Mouse (Mus musculus) limb, embryonic 14.5 days (tissue): ENCODE measurements around the gene Bcl11a. TPM values are rescaled to one million over a fixed set of nuclear protein-coding genes. Genes with fewer than 3 reads are reported as not detected.

Experiments used
- ATAC-seq: fragments of 200-750 bp; cut with Nextera tagmentation; 2 replicates; pipeline ENCODE4 v1.8.0; 2017; ENCODE audit warnings: low read depth, moderate number of reproducible peaks, moderate TSS enrichment; ENCODE audit not compliant: low FRiP score
- DNase-seq: peaks from one replicate; pipeline ENCODE4 v3.0.0-alpha.2; 2015; ENCODE audit warnings: low spot score
- H3K27ac ChIP-seq: fragments of 300-500 bp; sonication (generic); replicated peaks from 2 replicates; pipeline ENCODE4 v1.5.1; 2014; ENCODE audit warnings: low read depth, mild to moderate bottlenecking, low read length, moderate library complexity, mixed read lengths
- H3K27me3 ChIP-seq: fragments of 300-500 bp; sonication (generic); 2 replicates; pipeline ENCODE4 v1.6.1; 2014; ENCODE audit warnings: low read length, mixed read lengths; ENCODE audit not compliant: control insufficient read depth, insufficient read depth
- H3K36me3 ChIP-seq: fragments of 300-500 bp; sonication (generic); 2 replicates; pipeline ENCODE4 v1.6.1; 2014; ENCODE audit warnings: mild to moderate bottlenecking, low read length, moderate library complexity, mixed read lengths; ENCODE audit not compliant: control insufficient read depth, insufficient read depth
- H3K4me1 ChIP-seq: fragments of 300-500 bp; sonication (generic); 2 replicates; pipeline ENCODE4 v1.6.1; 2014; ENCODE audit warnings: antibody characterized with exemption, low read length, mixed read lengths; ENCODE audit not compliant: control insufficient read depth, insufficient read depth
- H3K4me2 ChIP-seq: fragments of 300-500 bp; sonication (generic); replicated peaks from 2 replicates; pipeline ENCODE4 v1.6.1; 2014; ENCODE audit warnings: low read depth, mild to moderate bottlenecking, low read length, moderate library complexity; ENCODE audit not compliant: severe bottlenecking
- H3K4me3 ChIP-seq: fragments of 300-500 bp; sonication (generic); replicated peaks from 2 replicates; pipeline ENCODE4 v1.5.1; 2014; ENCODE audit warnings: low read length
- H3K9ac ChIP-seq: fragments of 300-500 bp; sonication (generic); 2 replicates; pipeline ENCODE4 v1.6.1; 2014; ENCODE audit warnings: mild to moderate bottlenecking, low read depth, low read length, moderate library complexity; ENCODE audit not compliant: severe bottlenecking
- H3K9me3 ChIP-seq: fragments of 300-500 bp; sonication (generic); 2 replicates; pipeline ENCODE4 v1.6.1; 2016; ENCODE audit warnings: low read length; ENCODE audit not compliant: control insufficient read depth
- POLR2A ChIP-seq: fragments of 200-500 bp; IDR thresholded peaks from 2 replicates; pipeline ENCODE4 v1.8.0; 2012; ENCODE audit warnings: inconsistent platforms, mild to moderate bottlenecking, moderate library complexity, borderline replicate concordance; ENCODE audit not compliant: insufficient read depth, insufficient read length; ENCODE audit errors: extremely low read depth
- WGBS: fragments of 180-500 bp; shearing (Covaris S2); extraction: QIAGEN DNeasy Blood & Tissue Kit; methylation state at CpG from one replicate; pipeline ENCODE4 v1.1.7; 2014; 5-methylcytosine and 5-hydroxymethylcytosine counted together
- polyA plus RNA-seq, 2 experiments: library from polyadenylated mRNA; depleted of rRNA in 1 of 2; stranded (reverse) in 1 of 2; unstranded in 1 of 2; fragments of >200 nt; fragmentation: Nextera tagmentation in 1 of 2; extraction: Ambion mirVana in 1 of 2; gene quantifications; 2 replicates each; pipeline versions ENCODE4 v1.2.1 to v1.2.3; 2012 to 2014

The Bcl11a gene
- polyA plus RNA-seq, 2 experiments, result 33.8 to 61.7 TPM

GRCm38 (mm10) chr11:24116041-24116440 is 38.2 kb downstream of the Bcl11a start:
- TF ChIP-seq POLR2A, result no peak
- WGBS, result 95% methylated on average over 2 of the region's 2 CpGs
- peaks cover 4% of the 10 kb centered on the region; the same call in 1 of the 2 replicates for H3K36me3 ChIP-seq
- H3K4me2 ChIP-seq, result no peak overlapping the region
- peaks cover 57% of the 10 kb centered on the region for H3K4me1 ChIP-seq
- no peaks in the 10 kb centered on the region for H3K9me3 ChIP-seq
- DNase-seq, result no peak
- no peak overlapping the region for H3K9ac ChIP-seq
- no peak overlapping the region for H3K27ac ChIP-seq
- ATAC-seq, result no peak
- no peak overlapping the region for H3K4me3 ChIP-seq
- no peaks in the 10 kb centered on the region for H3K27me3 ChIP-seq

- Histone ChIP-seq H3K9ac (no peak overlapping the region), H3K27ac (no peak overlapping the region), H3K4me1 (peaks cover 58% of the 10 kb centered on the region), H3K4me3 (no peak overlapping the region), H3K9me3 (no peaks in the 10 kb centered on the region), H3K36me3 (peaks cover 4% of the 10 kb centered on the region; the same call in 1 of the 2 replicates), H3K4me2 (no peak overlapping the region), H3K27me3 (no peaks in the 10 kb centered on the region)
- DNase-seq (no peak), ATAC-seq (no peak)
- no peak for TF ChIP-seq POLR2A
- WGBS, result 80% methylated on average over 7 of the region's 7 CpGs
Measured at GRCm38 (mm10) chr11:24116582-24117318, 38.9 kb downstream of the Bcl11a start.

- Histone ChIP-seq H3K9ac (no peak overlapping the region), H3K4me2 (no peak overlapping the region), H3K36me3 (peaks cover 13% of the 10 kb centered on the region), H3K4me3 (no peak overlapping the region), H3K4me1 (peaks cover 60% of the 10 kb centered on the region), H3K27ac (no peak overlapping the region), H3K27me3 (no peaks in the 10 kb centered on the region), H3K9me3 (no peaks in the 10 kb centered on the region)
- ATAC-seq (no peak), DNase-seq (no peak)
- WGBS, result 86% methylated on average over 9 of the region's 9 CpGs
- no peak for TF ChIP-seq POLR2A
Measured at GRCm38 (mm10) chr11:24121136-24121535, 43.3 kb downstream of the Bcl11a start.

- no peak for TF ChIP-seq POLR2A
- Histone ChIP-seq H3K27ac (no peak overlapping the region), H3K9me3 (no peaks in the 10 kb centered on the region), H3K27me3 (no peaks in the 10 kb centered on the region), H3K9ac (no peak overlapping the region), H3K4me1 (peaks cover 46% of the 10 kb centered on the region), H3K4me3 (no peak overlapping the region), H3K4me2 (no peak overlapping the region), H3K36me3 (peaks cover 13% of the 10 kb centered on the region)
- WGBS, result 80% methylated on average over 7 of the region's 7 CpGs
- DNase-seq, result no peak
- no peak for ATAC-seq
Measured at GRCm38 (mm10) chr11:24122899-24123298, 45.0 kb downstream of the Bcl11a start.

- Histone ChIP-seq H3K4me2 (no peak overlapping the region), H3K4me3 (no peak overlapping the region), H3K4me1 (peaks cover 36% of the 10 kb centered on the region), H3K36me3 (peaks cover 13% of the 10 kb centered on the region), H3K9ac (no peak overlapping the region), H3K27me3 (no peaks in the 10 kb centered on the region), H3K27ac (no peak overlapping the region), H3K9me3 (no peaks in the 10 kb centered on the region)
- WGBS, result 85% methylated on average over 2 of the region's 2 CpGs
- ATAC-seq (no peak), DNase-seq (no peak)
- no peak for TF ChIP-seq POLR2A
Measured at GRCm38 (mm10) chr11:24123991-24124390, 46.1 kb downstream of the Bcl11a start.
